Mouse (Mus musculus) gastrocnemius, adult 2 months (tissue): ENCODE data around the gene Zc3h7b. TPM values are rescaled to one million over a fixed set of nuclear protein-coding genes. Genes with fewer than 3 reads are reported as not detected.

Experiments
- DNase-seq: peaks from one replicate; pipeline ENCODE4 v3.0.0; 2022
- H3K27ac ChIP-seq: fragments of 200-600 bp; 2 replicates; pipeline ENCODE4 v1.8.1; 2022; ENCODE audit warnings: mild to moderate bottlenecking
- H3K4me3 ChIP-seq: fragments of 200-600 bp; 2 replicates; pipeline ENCODE4 v1.8.1; 2022; ENCODE audit warnings: mild to moderate bottlenecking, moderate library complexity
- CTCF ChIP-seq: fragments of 200-600 bp; IDR thresholded peaks from 2 replicates; pipeline ENCODE4 v1.8.1; 2022; ENCODE audit warnings: antibody characterized with exemption, mild to moderate bottlenecking, moderate library complexity
- intact Hi-C: fragments of 180-260 bp; cut with DNase I; formaldehyde crosslinking; loops from one replicate; pipeline ENCODE4 v1.15.1; 2025
- total RNA-seq, 2 experiments: library from RNA; stranded (reverse); gene quantifications; 2 replicates each; pipeline ENCODE4 v1.2.3; 2021

Zc3h7b gene
- total RNA-seq, 2 experiments from 2014 or later: 30.2 to 34.3 TPM

DNA sequence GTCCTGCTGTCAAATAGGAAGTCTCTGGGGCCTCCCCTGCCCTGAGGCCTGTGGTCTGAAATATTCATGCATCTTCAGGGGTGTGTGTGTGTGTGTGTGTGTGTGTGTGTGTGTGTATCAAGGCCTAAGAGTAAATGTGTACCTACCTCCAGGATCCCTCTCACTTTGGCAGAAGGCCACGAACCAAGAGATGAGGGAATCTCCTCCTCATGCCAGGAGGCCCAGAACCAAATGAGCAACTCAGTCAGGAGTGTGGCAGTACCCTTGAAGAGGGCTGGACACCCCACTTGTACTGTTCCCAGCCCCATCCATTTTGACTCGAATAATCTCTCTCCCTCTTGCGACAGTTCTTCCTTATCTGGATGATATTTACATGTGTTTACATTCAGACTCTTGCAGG lies 87.4 kb downstream of the Zc3h7b start:
- intact Hi-C loops: loop anchor here (5.0 kb wide), 1 partner anchor 40 kb away; the partner anchor contains the start of genes Aco2 and Phf5a
- H3K4me3 ChIP-seq: no peak overlapping the region
- H3K27ac ChIP-seq: peak overlapping the region; percentile 96
- no peak for TF ChIP-seq CTCF
- peak; percentile 64 for DNase-seq

DNA sequence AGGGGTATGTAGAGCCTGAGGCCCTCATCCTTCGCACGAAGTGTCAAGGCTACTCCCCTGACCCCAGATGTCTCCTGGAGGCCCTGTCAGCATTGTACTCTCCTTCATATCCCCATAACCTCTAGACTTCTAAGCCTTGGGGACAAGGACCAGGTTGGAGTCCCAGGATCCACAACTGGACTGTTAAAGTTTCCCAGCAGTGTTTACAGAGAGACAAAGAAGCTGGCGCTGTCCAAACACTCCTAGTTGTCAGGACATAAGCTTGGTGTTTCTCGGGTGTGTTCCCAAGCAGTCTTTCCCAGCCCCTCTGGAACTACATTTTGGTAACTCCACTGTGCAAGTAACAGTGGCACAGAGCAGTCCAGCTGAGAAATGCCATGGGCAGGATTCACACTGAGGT lies 88.6 kb downstream of the Zc3h7b start:
- peak overlapping the region; percentile 96 for H3K27ac ChIP-seq
- peak; percentile 34 for DNase-seq
- no peak for TF ChIP-seq CTCF
- intact Hi-C loops: loop anchor here (5.0 kb wide), 1 partner anchor 39 kb away; the partner anchor contains the start of genes Aco2 and Phf5a
- peak overlapping the region; percentile 62 for H3K4me3 ChIP-seq

GRCm38 (mm10) chr15:81834171-81834841 lies 89.4 kb downstream of the Zc3h7b start:
- no peak for TF ChIP-seq CTCF
- intact Hi-C loops: loop anchor here (5.0 kb wide), 1 partner anchor 38 kb away; the partner anchor contains the start of genes Aco2 and Phf5a
- Histone ChIP-seq H3K27ac (peak overlapping the region; percentile 96), H3K4me3 (peak overlapping the region; percentile 62)
- peak; percentile 91 for DNase-seq

- TF ChIP-seq CTCF: no peak
- H3K27ac ChIP-seq: peak overlapping the region; percentile 96
- intact Hi-C loops: no loop called here
- DNase-seq: peak; percentile 74
- peak overlapping the region; percentile 70 for H3K4me3 ChIP-seq
These were observed 90.4 kb downstream of the Zc3h7b start for GRCm38 (mm10) chr15:81835007-81835880.

GRCm38 (mm10) chr15:81836124-81836821 lies 91.4 kb downstream of the Zc3h7b start:
- no peak for TF ChIP-seq CTCF
- intact Hi-C loops: loop anchor here (1.0 kb wide), 1 partner anchor 23 kb away; no protein-coding TSS in a partner anchor
- DNase-seq: peak; percentile 96
- H3K4me3 ChIP-seq: peak overlapping the region; percentile 70
- H3K27ac ChIP-seq: peak overlapping the region; percentile 96

DNA sequence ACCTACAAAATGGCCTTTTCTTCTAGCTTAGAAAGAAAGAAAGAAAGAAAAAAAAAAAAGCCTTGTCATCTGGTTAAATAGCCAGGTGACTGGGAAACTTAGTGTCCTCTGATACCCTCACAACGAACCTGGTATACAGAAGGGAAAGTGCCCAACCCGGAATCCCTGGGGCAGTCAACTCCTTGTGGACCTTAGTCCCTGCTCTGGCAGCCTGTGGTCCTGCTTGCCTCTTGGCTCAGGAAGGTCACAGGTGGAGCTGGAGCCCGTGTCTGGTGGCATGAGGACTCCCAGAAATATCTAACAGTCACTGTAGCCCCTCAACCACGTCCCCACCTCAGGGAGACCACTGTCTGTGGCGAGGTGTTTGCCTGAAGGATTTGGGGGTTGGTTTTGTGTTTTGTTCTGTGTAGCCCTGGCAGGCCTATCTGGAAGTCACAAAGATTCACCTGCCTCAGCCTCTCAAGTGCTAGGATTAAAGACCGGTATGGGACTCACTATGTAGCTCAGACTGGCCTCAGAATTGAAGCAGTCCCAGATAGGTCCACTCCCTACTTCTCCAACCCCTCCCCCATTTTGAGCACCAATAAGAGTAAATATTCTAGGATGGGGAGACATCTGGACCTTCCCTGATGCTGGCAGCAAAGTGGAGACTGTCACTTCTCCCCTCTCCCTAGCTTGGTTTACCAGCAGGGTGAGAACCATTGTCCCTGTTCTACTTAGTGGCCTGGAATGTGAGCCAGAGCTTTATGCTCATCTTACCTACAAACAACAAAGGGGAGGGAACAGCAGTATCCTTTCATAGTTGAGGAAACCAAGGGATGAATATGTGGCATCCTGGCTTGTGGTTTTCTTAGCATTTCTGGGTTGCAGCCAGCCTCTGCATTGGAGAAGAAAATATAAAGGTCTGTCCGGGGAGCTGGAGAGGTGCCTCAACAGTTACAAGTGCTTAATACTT lies 92.4 kb downstream of the Zc3h7b start:
- Histone ChIP-seq H3K27ac (peak overlapping the region; percentile 96), H3K4me3 (peak overlapping the region; percentile 70)
- peak; percentile 61 for DNase-seq
- intact Hi-C loops: loop anchor here (1.0 kb wide), 1 partner anchor 22 kb away; no protein-coding TSS in a partner anchor
- no peak for TF ChIP-seq CTCF

DNA sequence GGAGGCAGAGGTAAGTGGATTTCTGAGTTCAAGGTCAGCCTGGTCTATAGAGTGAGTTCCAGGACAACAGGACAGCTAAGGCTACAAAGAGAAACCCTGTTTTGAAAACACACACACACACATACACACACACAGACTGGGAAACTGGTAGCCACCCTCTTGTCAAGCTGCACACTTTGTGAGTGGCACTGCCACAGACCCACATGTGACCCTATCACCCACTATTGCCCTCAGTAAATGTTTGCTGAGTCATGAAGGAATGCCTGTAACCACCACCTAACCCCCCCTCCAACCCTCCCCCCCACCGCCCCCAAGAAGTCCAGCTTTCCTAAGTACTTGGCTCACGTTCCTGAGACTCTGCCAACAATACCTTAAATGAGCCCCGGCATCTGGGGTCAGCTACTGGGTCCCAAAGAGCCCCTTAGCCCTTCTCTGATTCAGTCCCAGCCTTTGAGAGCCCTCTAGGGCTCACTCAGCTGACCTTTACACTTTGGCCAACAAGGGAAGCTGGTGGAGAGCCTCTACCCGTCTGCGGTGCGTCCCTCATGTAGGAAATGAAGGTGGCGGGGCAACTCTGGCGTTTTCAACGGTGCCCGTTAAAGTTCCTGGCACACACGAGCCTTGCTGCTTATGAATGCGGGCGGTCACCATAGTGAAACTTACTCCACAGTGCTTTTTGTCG lies 93.8 kb downstream of the Zc3h7b start:
- peak overlapping the region; percentile 96 for H3K27ac ChIP-seq
- intact Hi-C loops: no loop called here
- DNase-seq: peak; percentile 72

DNA sequence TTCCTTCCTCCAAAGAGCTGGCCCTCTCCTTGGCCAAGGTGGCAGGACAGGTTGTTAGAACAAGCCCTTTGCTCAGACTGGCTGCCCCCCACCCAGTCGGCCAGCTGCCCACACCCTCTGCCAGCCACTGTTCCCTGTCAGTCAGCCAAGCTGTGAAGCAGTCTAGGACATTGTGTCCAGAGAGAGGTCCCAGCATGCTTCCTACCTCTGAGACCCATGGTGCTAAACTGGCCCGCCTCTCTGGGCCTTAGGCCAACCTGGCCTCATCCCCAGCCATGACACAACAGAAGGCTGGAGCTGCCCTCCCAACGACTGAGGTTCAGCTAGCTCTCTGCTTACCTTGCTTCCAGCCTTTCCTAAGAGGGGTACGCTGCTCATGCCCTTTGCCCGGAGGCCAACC lies 94.8 kb downstream of the Zc3h7b start:
- peak overlapping the region; percentile 96 for H3K27ac ChIP-seq
- peak overlapping the region; percentile 56 for H3K4me3 ChIP-seq
- intact Hi-C loops: no loop called here
- TF ChIP-seq CTCF: no peak
- peak; percentile 97 for DNase-seq

More for the DNA sequence above, 93.8 kb downstream of the Zc3h7b start:
- no peak; the same call in 1 of the 2 replicates for TF ChIP-seq CTCF
- peak overlapping the region; percentile 56 for H3K4me3 ChIP-seq

DNA sequence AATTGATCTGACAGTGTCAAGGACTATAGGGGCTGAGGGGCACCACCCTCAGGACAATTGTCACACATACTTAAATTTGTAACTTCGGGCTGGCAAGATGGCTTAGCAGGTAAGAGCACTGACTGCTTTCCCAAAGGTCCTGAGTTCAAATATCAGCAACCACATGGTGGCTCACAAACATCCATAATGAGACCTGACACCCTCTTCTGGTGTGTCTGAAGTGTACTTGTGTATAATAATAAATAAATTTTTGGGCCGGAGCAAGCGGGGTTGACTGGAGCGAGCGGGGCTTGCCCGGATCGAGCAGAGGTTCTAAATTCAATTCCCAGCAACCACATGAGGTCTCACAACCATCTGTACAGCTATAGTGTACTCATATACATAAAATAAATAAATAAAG lies 95.4 kb downstream of the Zc3h7b start:
- Histone ChIP-seq H3K27ac (peak overlapping the region; percentile 96), H3K4me3 (no peak overlapping the region)
- intact Hi-C loops: no loop called here
- no peak for TF ChIP-seq CTCF
- no peak for DNase-seq

- peak overlapping the region; percentile 96 for H3K27ac ChIP-seq
- TF ChIP-seq CTCF: no peak
- DNase-seq: peak; percentile 16
- intact Hi-C loops: no loop called here
- no peak overlapping the region for H3K4me3 ChIP-seq
These were observed 97.4 kb downstream of the Zc3h7b start for GRCm38 (mm10) chr15:81842275-81842674.
